ENCODE assay signal across 9 mouse cellular contexts in the genomic region with DNA sequence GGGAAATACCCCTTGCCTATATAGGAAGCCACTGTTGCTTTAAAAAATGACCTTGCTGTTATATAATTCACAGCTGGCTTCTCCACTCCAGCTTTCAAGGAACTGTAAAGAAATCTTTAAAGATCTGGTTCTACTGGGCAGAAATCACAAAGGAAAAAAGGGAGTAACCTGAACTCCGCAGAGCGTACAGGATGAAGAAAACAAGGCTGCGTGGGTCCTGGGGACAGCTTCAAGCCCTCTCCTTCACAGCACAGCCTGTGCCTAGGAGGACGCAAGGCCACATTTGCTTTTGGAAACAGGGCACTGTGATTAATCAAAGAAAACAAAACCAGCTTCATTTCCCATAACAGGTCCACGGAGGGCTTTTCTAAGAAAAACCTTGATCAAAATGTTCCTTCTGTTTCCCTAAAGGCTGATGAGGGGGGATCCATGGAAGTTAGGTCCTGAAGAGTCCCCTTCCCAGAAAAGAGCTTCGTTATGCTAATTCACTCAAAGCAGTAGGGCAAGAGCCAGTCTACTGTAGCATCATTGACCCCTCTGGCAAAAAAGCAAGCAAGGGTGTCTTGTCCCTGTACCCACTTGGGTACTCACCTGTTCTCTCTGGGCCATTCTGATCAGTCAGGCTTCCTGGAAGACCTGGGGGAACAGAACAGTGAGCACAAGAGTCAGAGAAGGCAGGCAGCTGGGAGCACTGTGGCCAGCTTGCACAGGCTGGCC.
DNase-seq lines count a peak whose midpoint lies in the region; ATAC-seq and TF ChIP-seq lines count a peak whose summit lies in the region.
"Had no signal": no experiment of that assay in that cellular context is flagged by ENCODE, and none has a peak within 500 bp of the region (broad histone marks: within the 10 kb centered on the region; RNA-seq: fewer than 3 reads in every experiment).

No protein-coding gene starts in this region.

- H3K36me3 ChIP-seq in midbrain, embryonic 10.5 days, result no peaks in the 10 kb centered on the region
- no peaks in the 10 kb centered on the region for H3K36me3 ChIP-seq in midbrain, postnatal 0 days (ENCODE audit: insufficient read depth, low read length)

- H3K27me3 ChIP-seq in midbrain, embryonic 10.5 days (ENCODE audit: low read depth, poor library complexity, severe bottlenecking), result no peaks in the 10 kb centered on the region
- H3K27me3 ChIP-seq in midbrain, postnatal 0 days (ENCODE audit: insufficient read depth, low read length), result no peaks in the 10 kb centered on the region

- no peak for DNase-seq in gastrocnemius, adult 2 months
- no peak for DNase-seq in gastrocnemius, postnatal 4 days (ENCODE audit: low spot score in 2 of 2)
- DNase-seq in midbrain, embryonic 10.5 days (ENCODE audit: low spot score), result no peak
- no peak for DNase-seq in midbrain, postnatal 0 days (ENCODE audit: low spot score)
- DNase-seq in induced T-regulatory cell, adult 2 months (ENCODE audit: low read depth), result peak; percentile 41
- DNase-seq in testis, postnatal 14 days (ENCODE audit: low spot score), result peak; percentile 24
- DNase-seq in cerebellum, postnatal 10 days, result no peak
- DNase-seq in cerebellum, adult 11 months, result no peak
- DNase-seq: cerebellum, adult 2 months had no signal

- ATAC-seq in midbrain, postnatal 0 days (ENCODE audit: low FRiP score), result no peak

- H3K9me3 ChIP-seq in midbrain, embryonic 10.5 days (replicated peaks), result no peaks in the 10 kb centered on the region
- no peaks in the 10 kb centered on the region for H3K9me3 ChIP-seq in midbrain, postnatal 0 days (ENCODE audit: low read length)

- H3K4me2 ChIP-seq in midbrain, postnatal 0 days (ENCODE audit: low read depth, low read length, poor library complexity, severe bottlenecking), result no peak overlapping the region

- 64% methylated on average over 6 of the region's 6 CpGs for WGBS in midbrain, embryonic 10.5 days
- 59% methylated on average over 6 of the region's 6 CpGs for WGBS in midbrain, postnatal 0 days

- intact Hi-C loops in gastrocnemius, adult 2 months (cut with DNase I), result no loop called here

- no peak for TF ChIP-seq CTCF in gastrocnemius, adult 2 months (IDR thresholded peaks at IDR 0.05)
- no peak for TF ChIP-seq CTCF in midbrain, postnatal 0 days (IDR thresholded peaks at IDR 0.05)

- H3K27ac ChIP-seq in gastrocnemius, adult 2 months, result 0 out of 2 replicates have a peak overlapping the region, but pooled peaks have one; percentile 8
- H3K27ac ChIP-seq in midbrain, embryonic 10.5 days (replicated peaks), result peak overlapping the region; percentile 81
- no peak overlapping the region for H3K27ac ChIP-seq in midbrain, postnatal 0 days (ENCODE audit: low read depth, low read length)

- no peak overlapping the region for H3K4me3 ChIP-seq in gastrocnemius, adult 2 months
- H3K4me3 ChIP-seq in midbrain, embryonic 10.5 days, result no peak overlapping the region
- no peak overlapping the region for H3K4me3 ChIP-seq in midbrain, postnatal 0 days (ENCODE audit: low read depth, low read length)

- no peak overlapping the region for H3K9ac ChIP-seq in midbrain, postnatal 0 days (replicated peaks; ENCODE audit: low read length, poor library complexity, severe bottlenecking)

- peaks cover 50% of the 10 kb centered on the region for H3K4me1 ChIP-seq in midbrain, embryonic 10.5 days
- peaks cover 17% of the 10 kb centered on the region for H3K4me1 ChIP-seq in midbrain, postnatal 0 days (ENCODE audit: insufficient read depth, low read length)

Comparison
In these comparisons a context has a peak if more than half of its experiments do, and no peak if none do; other contexts are left out.
1. DNase-seq: peak in induced T-regulatory cell, adult 2 months (single experiment) and testis, postnatal 14 days (single experiment); none in gastrocnemius, adult 2 months (single experiment), gastrocnemius, postnatal 4 days (0 of 2), midbrain, embryonic 10.5 days (single experiment), midbrain, postnatal 0 days (single experiment), cerebellum, postnatal 10 days (0 of 2) and cerebellum, adult 11 months (single experiment).